ENCODE assay signal across 9 mouse cellular contexts in the genomic region with DNA sequence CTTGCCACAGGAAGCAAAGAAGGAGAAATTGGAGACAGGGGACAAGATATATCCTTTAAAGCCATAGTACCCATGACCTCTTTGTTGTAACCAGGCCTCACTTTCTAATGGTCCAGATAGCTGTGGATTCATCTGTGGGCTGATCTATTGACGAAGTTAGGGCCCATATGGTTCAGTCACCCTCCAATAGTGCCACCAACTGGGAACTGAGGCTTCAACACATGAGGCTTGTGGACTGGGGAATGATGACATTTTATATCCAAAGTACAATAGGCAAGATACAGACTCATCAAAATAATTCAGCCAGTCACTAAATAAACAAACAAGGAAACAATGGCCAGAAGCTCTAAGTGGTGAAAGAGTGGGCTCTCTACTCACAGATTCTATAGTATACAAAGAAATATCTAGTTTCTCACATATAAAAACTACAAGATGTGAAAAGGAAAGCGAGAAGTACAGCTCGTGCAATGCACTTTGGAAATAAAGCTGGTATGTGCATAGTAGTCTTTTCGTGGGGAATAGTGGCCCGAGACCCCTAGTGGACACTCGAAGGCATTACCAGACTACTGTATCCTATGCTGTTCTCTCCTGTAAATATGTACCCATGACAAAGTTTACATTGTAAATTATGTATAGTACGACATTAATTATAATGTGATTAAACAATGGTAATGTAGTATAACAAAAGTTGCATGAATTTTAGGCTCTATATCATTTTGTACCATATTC. TPM values are rescaled to one million over a fixed set of nuclear protein-coding genes. Genes with fewer than 3 reads are reported as not detected.
DNase-seq lines count a peak whose midpoint lies in the region; ATAC-seq and TF ChIP-seq lines count a peak whose summit lies in the region.
"Had no signal": no experiment of that assay in that cellular context is flagged by ENCODE, and none has a peak within 500 bp of the region (broad histone marks: within the 10 kb centered on the region; RNA-seq: fewer than 3 reads in every experiment).

No protein-coding gene starts in this region.

- no peak overlapping the region for H3K27ac ChIP-seq in hindbrain, postnatal 0 days
- no peak overlapping the region for H3K27ac ChIP-seq in hindbrain, embryonic 16.5 days (ENCODE audit: low read depth, low read length)
- H3K27ac ChIP-seq: liver, embryonic 15.5 days had no signal

- H3K36me3 ChIP-seq in hindbrain, postnatal 0 days (ENCODE audit: insufficient read depth, low read length): no peaks in the 10 kb centered on the region
- H3K36me3 ChIP-seq in hindbrain, embryonic 16.5 days (ENCODE audit: control insufficient read depth, insufficient read depth, low read length): no peaks in the 10 kb centered on the region
- H3K36me3 ChIP-seq: liver, embryonic 15.5 days had no signal

- no peak for DNase-seq in hindbrain, postnatal 0 days (ENCODE audit: low spot score)
- peak; percentile 17 for DNase-seq in thymus, postnatal 0 days (ENCODE audit: low spot score)
- no peak for DNase-seq in thymus, adult 18-20 months
- DNase-seq in brain, embryonic 14.5 days (ENCODE audit: low read depth): peak; percentile 30
- DNase-seq in ovary, adult 18-20 months (ENCODE audit: low spot score): no peak
- DNase-seq: thymus, postnatal 36 days had no signal

- no peak for ATAC-seq in hindbrain, postnatal 0 days
- ATAC-seq in hindbrain, embryonic 16.5 days: no peak
- ATAC-seq in erythroblast, adult 5-6 weeks (replicated peaks; ENCODE audit: low FRiP score, poor library complexity, severe bottlenecking): no peak

- TF ChIP-seq POLR2A in brain, embryonic 14.5 days (IDR thresholded peaks at IDR 0.05; ENCODE audit: borderline replicate concordance, extremely low read depth, insufficient read depth, insufficient read length, poor library complexity, severe bottlenecking): no peak

- TF ChIP-seq CTCF in hindbrain, postnatal 0 days (IDR thresholded peaks at IDR 0.05; ENCODE audit: low read depth): peak; percentile 73
- peak; percentile 63; the same call in 1 of the 2 replicates for TF ChIP-seq CTCF in brain, embryonic 14.5 days (IDR thresholded peaks at IDR 0.05; ENCODE audit: borderline replicate concordance, extremely low read depth, insufficient read depth, insufficient read length)

- H3K9me3 ChIP-seq in hindbrain, postnatal 0 days (ENCODE audit: low read length): no peaks in the 10 kb centered on the region
- no peaks in the 10 kb centered on the region for H3K9me3 ChIP-seq in hindbrain, embryonic 16.5 days (ENCODE audit: control insufficient read depth, low read length)
- H3K9me3 ChIP-seq: liver, embryonic 15.5 days had no signal

- no peaks in the 10 kb centered on the region for H3K27me3 ChIP-seq in hindbrain, postnatal 0 days (ENCODE audit: insufficient read depth, low read length)
- H3K27me3 ChIP-seq in hindbrain, embryonic 16.5 days (replicated peaks; ENCODE audit: control insufficient read depth, insufficient read depth, low read length): no peaks in the 10 kb centered on the region
- H3K27me3 ChIP-seq: liver, embryonic 15.5 days had no signal

- H3K4me2 ChIP-seq in hindbrain, postnatal 0 days (ENCODE audit: low read depth, low read length): no peak overlapping the region
- no peak overlapping the region for H3K4me2 ChIP-seq in hindbrain, embryonic 16.5 days (ENCODE audit: low read length)
- H3K4me2 ChIP-seq: liver, embryonic 15.5 days had no signal

- WGBS in hindbrain, postnatal 0 days: 44% methylated on average over 7 of the region's 7 CpGs
- 50% methylated on average over 7 of the region's 7 CpGs for WGBS in hindbrain, embryonic 16.5 days

- no peak overlapping the region for H3K9ac ChIP-seq in hindbrain, postnatal 0 days (replicated peaks; ENCODE audit: low read length)
- no peak overlapping the region for H3K9ac ChIP-seq in hindbrain, embryonic 16.5 days (ENCODE audit: low read depth, low read length)
- H3K9ac ChIP-seq: liver, embryonic 15.5 days had no signal

- no peaks in the 10 kb centered on the region for H3K4me1 ChIP-seq in hindbrain, postnatal 0 days (ENCODE audit: insufficient read depth, low read length)
- H3K4me1 ChIP-seq in hindbrain, embryonic 16.5 days (ENCODE audit: control insufficient read depth, insufficient read depth, low read depth, low read length): no peaks in the 10 kb centered on the region
- H3K4me1 ChIP-seq: liver, embryonic 15.5 days had no signal

- H3K4me3 ChIP-seq in hindbrain, postnatal 0 days (ENCODE audit: low read length): no peak overlapping the region
- H3K4me3 ChIP-seq in hindbrain, embryonic 16.5 days (ENCODE audit: low read length): no peak overlapping the region
- H3K4me3 ChIP-seq: liver, embryonic 15.5 days had no signal

RNA-seq across cellular contexts. Expression of a gene that starts 36.1 kb away (rescaled TPM):
- 45.6 and 74.2 TPM in 2 replicates for total RNA-seq in hindbrain, postnatal 0 days (2014; rRNA removed)
- polyA plus RNA-seq in hindbrain, postnatal 0 days (2015; fragmentation: Nextera tagmentation; extraction: Ambion mirVana): 37.8 and 44.1 TPM in 2 replicates
- polyA plus RNA-seq in hindbrain, embryonic 16.5 days (2015; fragmentation: Nextera tagmentation; extraction: Ambion mirVana): 44.2 and 50.1 TPM in 2 replicates
- polyA plus RNA-seq in thymus, postnatal 0 days (2015; fragmentation: Nextera tagmentation; extraction: Ambion mirVana): 14.5 and 16.8 TPM in 2 replicates
- polyA plus RNA-seq in brain, embryonic 14.5 days (2012; rRNA removed): 7.3 and 21.8 TPM in 2 replicates
- 3.8 TPM in 1 of 2 replicates, not detected in the other for total RNA-seq in erythroblast, adult 5-6 weeks (2015; ENCODE audit: low replicate concordance)
- total RNA-seq in erythroblast, adult 5-6 weeks (2017; ENCODE audit: low replicate concordance): 0.28 TPM in 1 of 2 replicates, not detected in the other

Comparison
In these comparisons a context has a peak if more than half of its experiments do, and no peak if none do; other contexts are left out.
1. DNase-seq: peak in thymus, postnatal 0 days (single experiment) and brain, embryonic 14.5 days (single experiment); none in hindbrain, postnatal 0 days (single experiment), thymus, adult 18-20 months (0 of 2) and ovary, adult 18-20 months (single experiment).